Mouse (Mus musculus): ENCODE measurements at regions not wholly inside any gene's neighbourhood (a gene's known extent, or its start where the extent isn't known, plus 50 kb on each side); places are given as distances from the start of the nearest gene placed in this dataset.

GRCm38 (mm10) chr13:44101161-44101560, 316.6 kb downstream of the Cd83 start:
- TF ChIP-seq CTCF (IDR thresholded peaks at IDR 0.05; ENCODE audit: insufficient read depth, low read length): no peak
- no peak for TF ChIP-seq POLR2A (IDR thresholded peaks at IDR 0.05; ENCODE audit: borderline replicate concordance, extremely low read depth, low read depth, low read length)

All from lung, adult 2 months (tissue).